Comparison of ENCODE assay signal across 8 mouse cellular contexts in the genomic region with DNA sequence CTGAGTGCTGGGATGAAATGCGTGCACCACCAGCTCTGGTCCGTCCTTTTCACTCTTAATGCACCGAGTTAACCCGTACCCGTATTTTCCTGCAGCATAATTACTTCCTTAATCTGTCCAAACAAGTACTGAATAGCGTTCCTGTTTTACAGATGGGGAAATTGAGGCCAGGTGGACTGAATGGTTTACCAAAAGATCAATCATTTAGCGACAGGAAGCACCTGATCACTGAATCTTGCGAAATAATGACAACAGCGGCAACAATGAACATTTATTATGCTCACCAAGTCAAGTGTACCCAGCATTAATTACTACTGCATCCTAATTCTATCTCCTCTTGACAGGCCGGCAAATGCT. TPM values are rescaled to one million over a fixed set of nuclear protein-coding genes. Genes with fewer than 3 reads are reported as not detected.
DNase-seq lines count a peak whose midpoint lies in the region; ATAC-seq and TF ChIP-seq lines count a peak whose summit lies in the region.

Gene Slc43a1 (plus strand): TSS at position 258 of the 357 bp plus-strand sequence.

- TF ChIP-seq CTCF in kidney, adult 2 months (conservative IDR thresholded peaks at IDR 0.05; ENCODE audit: insufficient read depth, insufficient read length, low read depth, low read length) = no peak
- TF ChIP-seq CTCF in bone marrow, adult 2 months (IDR thresholded peaks at IDR 0.05; ENCODE audit: control insufficient read depth, insufficient read depth, low read length) = no peak

- no peaks in the 10 kb centered on the region for H3K36me3 ChIP-seq in kidney, adult 2 months (ENCODE audit: control insufficient read depth, insufficient read depth, low read length)
- peaks cover under 1% of the 10 kb centered on the region; the same call in 1 of the 2 replicates for H3K36me3 ChIP-seq in midbrain, embryonic 10.5 days

- H3K9me3 ChIP-seq in midbrain, embryonic 10.5 days (replicated peaks) = no peaks in the 10 kb centered on the region

- ATAC-seq in hematopoietic stem cell, adult 5-6 weeks (replicated peaks in 1 of 2; ENCODE audit: insufficient read depth in 1 of 2, low FRiP score in 2 of 2, low TSS enrichment in 1 of 2, low read depth in 1 of 2, poor library complexity in 2 of 2, severe bottlenecking in 2 of 2) = no peak

- H3K4me1 ChIP-seq in kidney, adult 2 months (ENCODE audit: control insufficient read depth, insufficient read depth, low read length) = peaks cover 10% of the 10 kb centered on the region; the same call in 1 of the 2 replicates
- no peaks in the 10 kb centered on the region; the same call in 1 of the 2 replicates for H3K4me1 ChIP-seq in bone marrow, adult 2 months (ENCODE audit: control insufficient read depth, insufficient read depth, low read length)
- peaks cover 40% of the 10 kb centered on the region for H3K4me1 ChIP-seq in midbrain, embryonic 10.5 days

- H3K27ac ChIP-seq in kidney, adult 2 months (ENCODE audit: insufficient read depth, low read depth, low read length) = 0 out of 2 replicates have a peak within 1 kb of the TSS, but pooled peaks have one; percentile 36
- H3K27ac ChIP-seq in bone marrow, adult 2 months (ENCODE audit: control insufficient read depth, insufficient read depth, low read depth, low read length, poor library complexity) = peak within 1 kb of the TSS; percentile 74
- peak within 1 kb of the TSS; percentile 93 for H3K27ac ChIP-seq in midbrain, embryonic 10.5 days (replicated peaks)

- peak within 1 kb of the TSS; percentile 58 for H3K4me3 ChIP-seq in kidney, adult 2 months (ENCODE audit: insufficient read depth, low read depth, low read length)
- H3K4me3 ChIP-seq in bone marrow, adult 2 months (replicated peaks; ENCODE audit: control insufficient read depth, low read depth, low read length) = peak within 1 kb of the TSS; percentile 68
- H3K4me3 ChIP-seq in midbrain, embryonic 10.5 days = peak within 1 kb of the TSS; percentile 80

- H3K27me3 ChIP-seq in kidney, adult 2 months (replicated peaks; ENCODE audit: control insufficient read depth, insufficient read depth, low read length) = peaks cover 4% of the 10 kb centered on the region; the same call in 1 of the 2 replicates
- H3K27me3 ChIP-seq in midbrain, embryonic 10.5 days (ENCODE audit: low read depth, poor library complexity, severe bottlenecking) = peaks cover 38% of the 10 kb centered on the region

- no peak for DNase-seq in kidney, adult 2 months
- DNase-seq in kidney, adult 18-20 months = no peak
- no peak for DNase-seq in midbrain, embryonic 10.5 days (ENCODE audit: low spot score)
- no peak for DNase-seq in layer of hippocampus, postnatal 36 days
- DNase-seq in right cerebral cortex, postnatal 14 days = no peak
- no peak for DNase-seq in B cell, adult 2 months

- TF ChIP-seq POLR2A in kidney, adult 2 months (IDR thresholded peaks at IDR 0.05; ENCODE audit: low read depth, low read length) = no peak
- TF ChIP-seq POLR2A in bone marrow, adult 2 months (IDR thresholded peaks at IDR 0.05; ENCODE audit: borderline replicate concordance, control insufficient read depth, low read depth, low read length) = no peak

- WGBS in kidney, adult 2 months = 42% methylated on average over 10 of the region's 10 CpGs
- 15% methylated on average over 10 of the region's 10 CpGs for WGBS in bone marrow, adult 2 months
- 21% methylated on average over 10 of the region's 10 CpGs for WGBS in midbrain, embryonic 10.5 days

RNA-seq across cellular contexts. Expression of gene Slc43a1, which starts in this region (rescaled TPM):
- 3.6 and 4.3 TPM in 2 replicates for polyA plus RNA-seq in kidney, adult 2 months (2012; rRNA removed)
- 142 and 195 TPM in 2 replicates for polyA plus RNA-seq in bone marrow, adult 2 months (2011; ENCODE audit: insufficient read depth, insufficient read length, low replicate concordance, missing spikeins)
- total RNA-seq in hematopoietic stem cell, adult 5-6 weeks (2017) = 16.4 and 23.5 TPM in 2 replicates
- 22.4 and 26.1 TPM in 2 replicates for polyA plus RNA-seq in midbrain, embryonic 10.5 days (2016; fragmentation: Nextera tagmentation; extraction: Ambion mirVana)
- 1 to 10 TPM in 1 of 2 experiments, under 1 TPM in 1; 0.48 to 1.2 TPM for total RNA-seq in layer of hippocampus, postnatal 36 days (2021)

Comparison
In these comparisons a context has a peak if more than half of its experiments do, and no peak if none do; other contexts are left out.
1. H3K27ac ChIP-seq: peak in every context shown above with its lines; median percentile 93 in midbrain, embryonic 10.5 days; 74 in bone marrow, adult 2 months; 36 in kidney, adult 2 months.